Mouse (Mus musculus): ENCODE results near the gene Mrpl2. TPM values are rescaled to one million over a fixed set of nuclear protein-coding genes. Genes with fewer than 3 reads are reported as not detected.

Mrpl2 gene
- polyA plus RNA-seq, 1 experiment from 2014 or later: 89.0 TPM

DNA sequence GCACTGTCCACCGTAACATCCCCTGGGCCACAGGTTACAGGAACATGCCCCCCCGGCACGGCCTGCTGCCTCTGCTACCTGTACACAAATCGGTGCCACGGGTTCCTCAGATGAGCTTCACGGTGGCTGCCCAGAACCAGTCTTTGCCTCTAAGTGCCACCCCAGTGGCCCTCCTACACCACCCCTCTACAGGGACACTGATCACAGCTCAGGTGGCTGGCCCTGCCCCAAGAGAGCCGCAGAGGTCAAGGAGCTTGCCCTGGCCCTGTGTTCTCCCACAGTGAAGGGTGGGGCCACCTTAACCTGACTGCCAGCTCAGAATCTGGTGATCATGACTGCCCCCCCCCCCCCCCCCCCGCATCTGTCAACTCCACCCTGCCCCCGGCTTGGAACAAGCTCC, 32.4 kb downstream of the Mrpl2 start, which contains the start of gene Mea1:
Gene Mea1, plus strand, starts transcription at position 378 of the 400 bp plus-strand sequence.
- WGBS: 92% methylated on average over 8 of the region's 9 CpGs
- H3K9me3 ChIP-seq (replicated peaks): no peaks in the 10 kb centered on the region
- H3K4me1 ChIP-seq: peaks cover 46% of the 10 kb centered on the region
- H3K27me3 ChIP-seq: no peaks in the 10 kb centered on the region
- peaks cover 50% of the 10 kb centered on the region for H3K36me3 ChIP-seq (ENCODE audit: poor library complexity, severe bottlenecking)
- H3K27ac ChIP-seq: no peak within 1 kb of the TSS; the same call in 1 of the 2 replicates
- ATAC-seq: no peak
- H3K4me2 ChIP-seq: peak within 1 kb of the TSS; percentile 77
- peak within 1 kb of the TSS; percentile 72 for H3K9ac ChIP-seq
- peak within 1 kb of the TSS; percentile 82 for H3K4me3 ChIP-seq

DNA sequence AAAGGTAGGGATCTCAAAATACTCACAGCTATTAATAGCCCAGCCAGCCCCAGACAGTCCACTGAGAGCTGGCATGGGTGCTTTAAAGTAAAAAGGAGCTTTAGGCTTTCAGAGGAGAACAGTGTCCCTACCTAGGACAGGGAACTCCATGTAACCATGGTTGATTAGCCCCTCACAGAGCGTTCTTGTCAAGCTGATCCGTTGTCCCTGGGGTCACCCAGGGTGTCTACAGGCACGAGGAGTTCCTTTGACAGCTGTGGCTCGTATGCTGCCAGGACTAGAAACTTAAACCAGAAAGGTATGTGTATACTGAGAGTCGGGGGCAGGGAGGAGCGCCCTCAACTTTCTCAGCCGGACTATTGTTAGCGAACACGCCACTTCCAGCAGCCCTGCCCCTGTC, 32.9 kb downstream of the Mrpl2 start:
- 68% methylated on average over 9 of the region's 9 CpGs for WGBS
- Histone ChIP-seq H3K9me3 (replicated peaks) (no peaks in the 10 kb centered on the region), H3K36me3 (ENCODE audit: poor library complexity, severe bottlenecking) (peaks cover 55% of the 10 kb centered on the region), H3K4me3 (peak overlapping the region; percentile 82), H3K4me1 (peaks cover 42% of the 10 kb centered on the region), H3K4me2 (peak overlapping the region; percentile 77), H3K27ac (no peak overlapping the region), H3K27me3 (no peaks in the 10 kb centered on the region), H3K9ac (peak overlapping the region; percentile 72)
- ATAC-seq: no peak

DNA sequence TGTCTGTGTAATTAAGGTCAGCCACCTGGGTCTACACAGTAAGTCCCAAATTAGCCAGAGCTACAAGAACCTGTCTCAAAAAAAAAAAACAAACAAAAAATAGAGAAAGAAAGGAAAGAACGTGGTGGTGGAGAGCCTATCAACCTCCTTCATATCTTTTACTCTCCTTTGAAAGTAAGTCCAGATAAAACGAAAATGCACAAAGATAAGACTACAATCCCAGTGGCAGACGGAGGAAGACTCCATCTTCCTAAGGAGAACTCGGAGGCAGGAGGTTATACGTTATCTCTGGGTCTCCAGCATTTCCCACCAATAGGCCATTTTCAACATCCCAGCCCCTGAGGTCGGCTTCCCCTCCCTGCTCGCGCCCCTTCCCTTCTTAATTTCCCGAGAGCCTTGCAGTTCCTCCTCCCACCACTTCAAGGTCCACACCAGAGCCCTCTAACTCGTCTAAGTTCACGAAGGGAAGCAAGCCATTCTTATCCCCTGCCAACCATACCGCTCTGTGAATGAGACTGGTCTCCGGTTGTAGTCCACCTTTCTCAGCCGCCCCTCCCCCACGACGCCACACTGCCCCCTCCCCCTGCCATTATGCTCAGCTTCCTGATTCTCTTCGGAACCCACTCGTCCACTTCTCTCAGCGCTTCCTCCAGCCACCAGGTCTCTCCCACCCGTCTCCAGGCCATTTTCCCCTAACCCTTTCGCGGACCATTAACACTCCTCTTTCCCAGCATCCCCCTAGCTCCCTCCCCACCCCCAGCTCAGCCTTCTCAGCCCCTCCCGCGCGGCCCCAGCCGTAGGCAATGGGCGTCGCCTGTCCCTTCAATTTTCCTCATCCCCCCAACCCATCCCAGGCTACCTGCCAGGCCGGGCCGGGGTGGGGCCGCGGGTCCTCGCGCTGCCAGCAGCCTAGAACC, 34.1 kb downstream of the Mrpl2 start:
- WGBS: under 1% methylated on average over 34 of the region's 34 CpGs
- peak; percentile 16 for ATAC-seq
- H3K9me3 ChIP-seq (replicated peaks): no peaks in the 10 kb centered on the region
- peaks cover 61% of the 10 kb centered on the region for H3K36me3 ChIP-seq (ENCODE audit: poor library complexity, severe bottlenecking)
- peak overlapping the region; percentile 82 for H3K4me3 ChIP-seq
- peaks cover 34% of the 10 kb centered on the region for H3K4me1 ChIP-seq
- H3K9ac ChIP-seq: peak overlapping the region; percentile 72
- H3K4me2 ChIP-seq: peak overlapping the region; percentile 77
- peak overlapping the region; percentile 89 for H3K27ac ChIP-seq
- no peaks in the 10 kb centered on the region for H3K27me3 ChIP-seq

DNA sequence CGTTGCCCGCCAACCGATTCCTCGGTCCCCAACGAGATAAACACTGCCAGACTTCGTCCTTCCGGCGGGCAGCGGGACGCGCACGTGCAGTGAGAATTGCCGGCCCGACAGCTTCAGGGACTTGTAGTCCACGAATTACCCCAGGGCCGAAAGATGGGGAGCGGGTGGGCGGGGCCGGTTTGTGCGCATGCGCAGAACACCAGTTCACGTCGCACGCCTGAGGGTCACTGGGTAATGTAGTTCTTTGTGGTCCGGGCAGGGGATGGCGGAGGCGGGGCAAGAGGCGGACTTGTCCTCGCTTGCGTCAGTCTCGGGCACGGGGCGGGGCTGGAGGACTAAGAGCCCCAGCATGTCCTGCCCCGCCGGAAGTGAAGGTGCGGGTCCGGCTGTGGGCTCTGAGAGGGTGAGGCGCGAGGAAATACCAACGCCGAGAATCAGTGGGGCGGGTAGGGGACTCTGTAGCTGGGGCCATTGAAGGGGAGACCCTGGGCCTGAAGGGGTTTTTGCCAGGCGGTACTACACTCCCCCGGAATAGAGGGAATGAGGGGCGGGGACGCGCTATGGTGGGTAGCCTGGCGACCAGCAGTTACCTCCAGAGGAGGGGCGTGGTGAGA, 34.8 kb downstream of the Mrpl2 start, which contains the start of gene Klhdc3:
Gene Klhdc3, minus strand, starts transcription at position 155 of the 614 bp plus-strand sequence.
- H3K9me3 ChIP-seq (replicated peaks): no peaks in the 10 kb centered on the region
- peaks cover 32% of the 10 kb centered on the region for H3K4me1 ChIP-seq
- H3K4me3 ChIP-seq: peak within 1 kb of the TSS; percentile 82
- peak; percentile 97 for ATAC-seq
- peak within 1 kb of the TSS; percentile 75 for H3K9ac ChIP-seq
- peak within 1 kb of the TSS; percentile 89 for H3K4me2 ChIP-seq
- peaks cover 61% of the 10 kb centered on the region for H3K36me3 ChIP-seq (ENCODE audit: poor library complexity, severe bottlenecking)
- H3K27ac ChIP-seq: peak within 1 kb of the TSS; percentile 89
- WGBS: under 1% methylated on average over 49 of the region's 49 CpGs
- H3K27me3 ChIP-seq: no peaks in the 10 kb centered on the region

DNA sequence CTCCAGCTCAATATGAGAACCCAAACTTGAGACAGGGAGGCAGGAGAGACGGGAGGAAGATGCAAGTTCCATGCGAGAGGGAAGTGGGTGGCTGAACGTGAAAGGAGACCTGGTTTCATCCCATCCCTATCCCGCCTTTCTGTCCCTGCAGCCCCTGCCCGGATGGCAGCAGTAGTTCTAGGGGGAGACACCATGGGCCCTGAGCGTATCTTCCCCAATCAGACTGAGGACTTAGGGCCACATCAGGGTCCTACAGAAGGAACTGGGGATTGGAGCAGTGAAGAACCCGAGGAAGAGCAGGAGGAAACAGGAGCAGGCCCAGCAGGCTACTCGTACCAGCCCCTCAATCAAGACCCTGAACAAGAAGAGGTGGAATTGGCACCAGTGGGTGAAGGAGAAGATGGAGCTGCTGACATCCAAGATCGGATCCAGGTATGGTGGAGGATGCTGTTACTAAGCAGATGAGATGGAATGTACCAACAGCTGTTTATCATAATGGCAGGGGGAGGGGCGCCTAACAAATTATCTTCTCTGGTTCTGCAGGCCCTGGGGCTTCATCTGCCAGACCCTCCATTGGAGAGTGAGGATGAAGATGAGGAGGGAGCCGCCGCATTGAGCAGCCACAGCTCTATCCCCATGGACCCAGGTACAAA, 35.6 kb downstream of the Mrpl2 start:
- Histone ChIP-seq H3K27ac (0 out of 2 replicates have a peak overlapping the region, but pooled peaks have one; percentile 57), H3K4me1 (peaks cover 32% of the 10 kb centered on the region), H3K4me2 (peak overlapping the region; percentile 89), H3K9ac (peak overlapping the region; percentile 75), H3K27me3 (no peaks in the 10 kb centered on the region), H3K9me3 (replicated peaks) (no peaks in the 10 kb centered on the region), H3K36me3 (ENCODE audit: poor library complexity, severe bottlenecking) (peaks cover 61% of the 10 kb centered on the region), H3K4me3 (peak overlapping the region; percentile 82)
- ATAC-seq: no peak
- WGBS: 25% methylated on average over 12 of the region's 12 CpGs

DNA sequence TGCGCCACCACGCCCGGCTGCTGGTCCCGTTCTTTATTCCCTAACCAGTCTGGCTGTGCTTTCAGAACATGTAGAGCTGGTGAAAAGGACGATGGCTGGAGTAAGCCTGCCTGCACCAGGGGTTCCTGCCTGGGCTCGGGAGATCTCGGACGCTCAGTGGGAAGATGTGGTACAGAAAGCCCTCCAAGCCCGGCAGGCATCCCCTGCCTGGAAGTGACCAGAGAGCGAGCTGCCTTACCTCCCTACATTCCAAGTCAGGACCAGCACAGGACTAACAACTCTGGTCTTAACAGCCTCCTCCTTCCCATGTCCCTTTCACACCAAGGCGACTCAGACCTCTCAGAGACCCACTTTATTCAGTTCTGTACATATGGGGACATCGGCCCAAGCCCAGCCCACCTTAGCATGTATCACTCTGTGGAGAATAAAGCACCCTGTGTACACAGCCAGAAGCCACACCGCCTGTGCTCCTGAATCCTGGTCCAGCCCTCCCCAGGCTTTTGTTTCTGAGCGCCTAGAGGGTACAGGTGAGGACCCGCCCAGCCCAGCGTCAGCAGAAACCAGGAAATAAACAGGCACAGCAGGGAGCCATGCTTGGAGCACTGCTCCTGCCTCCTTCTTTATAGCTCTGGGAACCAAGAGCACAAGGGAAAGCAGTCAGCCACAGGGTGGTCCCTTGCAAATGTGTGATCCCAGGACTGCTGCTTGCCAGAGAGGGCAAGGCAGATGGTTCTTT, 36.8 kb downstream of the Mrpl2 start:
- WGBS: 77% methylated on average over 16 of the region's 16 CpGs
- Histone ChIP-seq H3K9me3 (replicated peaks) (no peaks in the 10 kb centered on the region), H3K4me2 (no peak overlapping the region), H3K27me3 (no peaks in the 10 kb centered on the region), H3K9ac (no peak overlapping the region), H3K4me1 (peaks cover 32% of the 10 kb centered on the region), H3K27ac (no peak overlapping the region), H3K4me3 (no peak overlapping the region), H3K36me3 (ENCODE audit: poor library complexity, severe bottlenecking) (peaks cover 61% of the 10 kb centered on the region)
- ATAC-seq: no peak

DNA sequence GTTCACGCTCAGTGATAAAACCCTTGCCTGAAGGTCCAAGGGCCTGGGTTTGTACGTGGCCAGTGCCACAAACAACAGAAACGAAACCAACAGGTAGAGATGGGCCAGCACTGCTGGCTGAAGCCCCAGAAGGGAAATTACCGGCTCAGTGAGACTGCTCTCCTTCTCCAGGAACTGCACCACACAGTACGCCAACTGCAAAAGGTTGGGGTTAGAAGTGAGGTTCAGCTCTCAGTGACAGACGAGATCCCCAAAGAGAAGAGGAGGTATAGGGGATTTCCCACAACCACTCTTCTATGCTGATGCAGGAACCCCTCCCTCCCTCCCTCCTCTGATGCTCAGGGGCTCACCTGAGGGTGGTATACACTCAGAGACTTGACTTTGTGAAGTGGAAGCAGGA, 39.9 kb downstream of the Mrpl2 start:
- Histone ChIP-seq H3K9me3 (replicated peaks) (no peaks in the 10 kb centered on the region), H3K36me3 (ENCODE audit: poor library complexity, severe bottlenecking) (peaks cover 55% of the 10 kb centered on the region), H3K4me2 (no peak overlapping the region), H3K4me1 (peaks cover 9% of the 10 kb centered on the region), H3K4me3 (no peak overlapping the region), H3K27ac (no peak overlapping the region), H3K27me3 (no peaks in the 10 kb centered on the region), H3K9ac (no peak overlapping the region)
- WGBS: 90% methylated on average over 6 of the region's 6 CpGs
- no peak for ATAC-seq

DNA sequence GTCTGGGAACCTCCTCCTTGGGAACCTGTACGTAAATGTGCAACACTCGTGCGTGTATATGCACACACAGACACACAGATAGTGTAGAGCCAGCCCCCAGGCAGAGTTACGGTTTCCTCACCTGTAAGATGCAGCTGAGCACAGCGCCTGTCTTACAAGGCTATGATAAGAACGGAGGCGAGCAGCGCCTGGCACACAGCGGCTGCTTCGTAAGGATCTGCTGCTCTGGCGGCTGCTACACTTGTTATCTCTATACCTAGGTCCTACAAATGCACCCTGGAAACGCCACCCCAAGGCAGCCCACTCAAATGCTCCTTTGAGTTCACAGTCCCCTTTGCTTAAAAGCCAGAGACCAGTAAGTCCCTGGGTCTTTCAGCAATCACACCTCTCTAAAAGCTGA, 44.6 kb downstream of the Mrpl2 start:
- no peaks in the 10 kb centered on the region for H3K4me1 ChIP-seq
- H3K27me3 ChIP-seq: no peaks in the 10 kb centered on the region
- no peak overlapping the region for H3K4me3 ChIP-seq
- H3K9ac ChIP-seq: no peak overlapping the region
- H3K27ac ChIP-seq: no peak overlapping the region
- H3K4me2 ChIP-seq: no peak overlapping the region
- peaks cover 43% of the 10 kb centered on the region for H3K36me3 ChIP-seq (ENCODE audit: poor library complexity, severe bottlenecking)
- WGBS: 94% methylated on average over 12 of the region's 12 CpGs
- no peaks in the 10 kb centered on the region for H3K9me3 ChIP-seq (replicated peaks)
- ATAC-seq: no peak

DNA sequence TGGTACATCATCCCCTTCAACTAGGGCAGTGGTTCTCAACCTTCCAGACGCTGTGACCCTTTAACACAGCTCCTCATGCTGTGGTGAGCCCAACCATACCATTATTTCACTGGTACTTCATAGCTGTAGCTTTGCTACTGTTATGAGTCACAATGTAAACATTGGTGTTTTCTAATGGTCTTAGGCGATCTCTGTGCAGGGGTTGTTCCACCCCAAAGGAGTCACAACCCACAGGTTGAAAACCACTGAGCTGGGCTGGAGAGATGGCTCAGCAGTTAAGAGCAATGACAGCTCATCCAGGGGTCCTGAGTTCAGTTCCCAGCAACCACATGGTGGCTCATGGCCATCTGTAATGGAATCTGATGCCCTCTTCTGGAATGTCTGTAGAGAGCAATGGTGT, 45.4 kb downstream of the Mrpl2 start:
- Histone ChIP-seq H3K4me3 (no peak overlapping the region), H3K4me2 (no peak overlapping the region), H3K36me3 (ENCODE audit: poor library complexity, severe bottlenecking) (peaks cover 43% of the 10 kb centered on the region), H3K4me1 (no peaks in the 10 kb centered on the region), H3K27ac (no peak overlapping the region), H3K9me3 (replicated peaks) (no peaks in the 10 kb centered on the region), H3K27me3 (no peaks in the 10 kb centered on the region), H3K9ac (no peak overlapping the region)
- ATAC-seq: no peak
- WGBS: 89% methylated on average over 2 of the region's 2 CpGs

DNA sequence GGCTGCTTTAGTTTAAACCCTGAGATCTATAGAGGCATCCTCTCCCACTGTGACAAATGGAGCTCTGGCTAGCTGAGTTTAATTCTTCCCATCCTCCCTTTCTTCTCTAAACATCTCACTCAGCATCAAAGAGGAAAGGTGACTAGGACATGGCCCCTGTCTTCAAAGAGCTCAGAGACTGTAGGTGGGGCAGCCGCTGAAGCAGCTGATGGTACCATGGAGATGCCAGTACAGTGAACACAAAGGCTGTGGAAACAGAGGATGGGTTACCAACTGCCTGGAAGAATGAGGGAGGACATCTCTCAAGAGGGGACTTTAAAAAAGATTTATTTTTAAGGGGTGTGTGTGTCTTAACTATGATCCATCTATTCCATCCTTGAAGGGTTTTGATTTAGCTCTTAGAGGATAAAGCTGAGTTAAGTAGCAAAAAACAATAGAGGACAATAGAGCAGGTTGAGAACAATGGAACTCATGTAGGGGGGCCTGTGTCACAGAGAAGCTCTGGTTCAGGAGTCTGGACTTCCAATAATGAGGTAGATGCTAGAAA, 48.6 kb downstream of the Mrpl2 start:
- H3K27ac ChIP-seq: no peak overlapping the region
- ATAC-seq: no peak
- no peaks in the 10 kb centered on the region for H3K4me1 ChIP-seq
- no peak overlapping the region for H3K4me2 ChIP-seq
- peaks cover 45% of the 10 kb centered on the region for H3K36me3 ChIP-seq (ENCODE audit: poor library complexity, severe bottlenecking)
- no peaks in the 10 kb centered on the region for H3K9me3 ChIP-seq (replicated peaks)
- no peak overlapping the region for H3K9ac ChIP-seq
- no peak overlapping the region for H3K4me3 ChIP-seq
- no peaks in the 10 kb centered on the region for H3K27me3 ChIP-seq
- 81% methylated on average over 1 of the region's 1 CpGs for WGBS

DNA sequence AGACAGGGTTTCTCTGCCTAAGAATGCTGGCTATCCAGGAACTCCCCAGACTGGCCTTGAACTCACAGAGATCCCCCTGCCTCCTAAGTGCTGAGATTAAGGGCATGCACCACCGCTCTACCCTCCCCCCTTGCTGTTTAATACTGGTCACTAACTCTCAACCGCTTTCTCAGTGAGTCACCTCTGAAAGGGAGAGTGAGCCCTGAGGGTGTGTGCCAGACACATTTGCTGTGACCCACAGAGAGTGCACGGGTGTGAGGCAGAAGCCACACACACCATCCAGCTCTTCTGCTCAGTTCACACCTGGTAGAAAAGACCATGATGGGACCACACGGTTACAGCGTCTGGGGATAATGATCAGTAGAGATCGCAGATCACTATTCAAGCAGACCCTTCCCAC, 52.5 kb downstream of the Mrpl2 start:
- Histone ChIP-seq H3K36me3 (ENCODE audit: poor library complexity, severe bottlenecking) (peaks cover 34% of the 10 kb centered on the region), H3K4me2 (no peak overlapping the region), H3K4me1 (peaks cover 24% of the 10 kb centered on the region), H3K27ac (no peak overlapping the region), H3K27me3 (no peaks in the 10 kb centered on the region), H3K4me3 (no peak overlapping the region), H3K9ac (no peak overlapping the region), H3K9me3 (replicated peaks) (no peaks in the 10 kb centered on the region)
- no peak for ATAC-seq
- WGBS: 94% methylated on average over 6 of the region's 6 CpGs
